Mouse (Mus musculus) MEL (cell line): ENCODE results near the gene Nr2f1.

Experiments
- CTCF ChIP-seq, 3 experiments: IDR thresholded peaks in 2 of 3; conservative IDR thresholded peaks in 1 of 3; 2 replicates each; pipeline ENCODE4 v1.5.1; 2011 to 2012; ENCODE audit warnings: low read length in 3 of 3, low read depth in 2 of 3, mild to moderate bottlenecking in 2 of 3, improper control_type of control experiment in 1 of 3, inconsistent platforms in 1 of 3, mixed read lengths in 1 of 3, moderate library complexity in 1 of 3; ENCODE audit not compliant: control insufficient read depth in 1 of 3, insufficient read depth in 1 of 3, poor library complexity in 1 of 3, severe bottlenecking in 1 of 3
- ELF1 ChIP-seq: IDR thresholded peaks from 2 replicates; pipeline ENCODE4 v1.6.1; 2014; ENCODE audit warnings: low read depth, mild to moderate bottlenecking, inconsistent platforms, low read length, improper control_type of control experiment, moderate library complexity
- GABPA ChIP-seq: IDR thresholded peaks from 2 replicates; pipeline ENCODE4 v1.6.1; 2012; ENCODE audit warnings: low read depth, mild to moderate bottlenecking, inconsistent platforms, low read length, improper control_type of control experiment, moderate library complexity
- MAZ ChIP-seq: IDR thresholded peaks from 2 replicates; pipeline ENCODE4 v1.6.1; 2012; ENCODE audit warnings: low read depth, mild to moderate bottlenecking, inconsistent platforms, low read length, improper control_type of control experiment
- POLR2A ChIP-seq, 2 experiments: IDR thresholded peaks; 2 replicates each; pipeline ENCODE4 v1.6.1; 2011 to 2012; ENCODE audit warnings: low read length in 2 of 2, mild to moderate bottlenecking in 2 of 2, control low read depth in 1 of 2, improper control_type of control experiment in 1 of 2, low read depth in 1 of 2, moderate library complexity in 1 of 2; ENCODE audit not compliant: control insufficient read depth in 1 of 2, insufficient read depth in 1 of 2, poor library complexity in 1 of 2
- RAD21 ChIP-seq: IDR thresholded peaks from 2 replicates; pipeline ENCODE4 v1.6.1; 2011; ENCODE audit warnings: mild to moderate bottlenecking, low read depth, low read length, improper control_type of control experiment
- TAL1 ChIP-seq: IDR thresholded peaks from 2 replicates; pipeline ENCODE4 v1.6.1; 2012; ENCODE audit warnings: mild to moderate bottlenecking, inconsistent platforms, low read length, moderate library complexity, mixed read lengths
- USF1 ChIP-seq: IDR thresholded peaks from 2 replicates; pipeline ENCODE4 v1.6.1; 2014; ENCODE audit warnings: low read depth, mild to moderate bottlenecking, inconsistent platforms, low read length, improper control_type of control experiment, moderate library complexity

GRCm38 (mm10) chr13:78215223-78215622, 15.7 kb upstream of the Nr2f1 start:
- TF ChIP-seq USF1, result no peak
- TF ChIP-seq MAZ, result no peak
- no peak for TF ChIP-seq CTCF (IDR thresholded peaks at IDR 0.05 in 2 of 3, conservative IDR thresholded peaks at IDR 0.05 in 1 of 3; ENCODE audit: control insufficient read depth in 1 of 3, insufficient read depth in 1 of 3, low read depth in 2 of 3, low read length in 3 of 3, poor library complexity in 1 of 3, severe bottlenecking in 1 of 3)
- no peak for TF ChIP-seq RAD21
- TF ChIP-seq GABPA, result no peak
- TF ChIP-seq ELF1, result no peak
- TF ChIP-seq POLR2A (IDR thresholded peaks at IDR 0.05; ENCODE audit: control insufficient read depth in 1 of 2, insufficient read depth in 1 of 2, low read depth in 1 of 2, low read length in 2 of 2, poor library complexity in 1 of 2), result no peak
- TF ChIP-seq TAL1, result no peak
